8 mouse cellular contexts compared by ENCODE assay signal in genomic region chr4:63368577-63368976, GRCm38 (mm10). TPM values are rescaled to one million over a fixed set of nuclear protein-coding genes. Genes with fewer than 3 reads are reported as not detected.
A peak's percentile ranks its signal among the peaks of the same experiment; 100 is the strongest.
DNase-seq lines count a peak whose midpoint lies in the region; ATAC-seq and TF ChIP-seq lines count a peak whose summit lies in the region.

No protein-coding gene starts in this region.

- ATAC-seq in forebrain, embryonic 12.5 days (ENCODE audit: low FRiP score), result peak; percentile 73
- peak; percentile 47 for ATAC-seq in liver, postnatal 0 days
- 0 out of 2 replicates have a peak, but pooled peaks have one; percentile 58 for ATAC-seq in neural tube, embryonic 14.5 days (ENCODE audit: low read depth)

- TF ChIP-seq POLR2A in bone marrow macrophage, adult 2 months (IDR thresholded peaks at IDR 0.05; ENCODE audit: borderline replicate concordance, low read depth, low read length), result no peak

- no peaks in the 10 kb centered on the region for H3K27me3 ChIP-seq in forebrain, embryonic 12.5 days
- no peaks in the 10 kb centered on the region for H3K27me3 ChIP-seq in liver, postnatal 0 days (ENCODE audit: insufficient read depth, low read length)
- no peaks in the 10 kb centered on the region for H3K27me3 ChIP-seq in neural tube, embryonic 14.5 days (ENCODE audit: control insufficient read depth, insufficient read depth, low read length)

- TF ChIP-seq CTCF in bone marrow macrophage, adult 2 months (IDR thresholded peaks at IDR 0.05; ENCODE audit: low read depth, low read length), result peak; percentile 71
- TF ChIP-seq CTCF in liver, postnatal 0 days (IDR thresholded peaks at IDR 0.05; ENCODE audit: low read depth), result peak; percentile 100

- no peak for TF ChIP-seq EP300 in liver, postnatal 0 days (IDR thresholded peaks at IDR 0.05; ENCODE audit: low read depth)

- H3K9ac ChIP-seq in forebrain, embryonic 12.5 days, result no peak overlapping the region
- H3K9ac ChIP-seq in liver, postnatal 0 days (replicated peaks), result no peak overlapping the region
- H3K9ac ChIP-seq in neural tube, embryonic 14.5 days (replicated peaks; ENCODE audit: low read depth, low read length), result no peak overlapping the region

- no peaks in the 10 kb centered on the region for H3K9me3 ChIP-seq in forebrain, embryonic 12.5 days
- H3K9me3 ChIP-seq in liver, postnatal 0 days (ENCODE audit: low read length), result no peaks in the 10 kb centered on the region
- no peaks in the 10 kb centered on the region for H3K9me3 ChIP-seq in neural tube, embryonic 14.5 days (ENCODE audit: control insufficient read depth, low read length)

- peaks cover 63% of the 10 kb centered on the region for H3K36me3 ChIP-seq in forebrain, embryonic 12.5 days (replicated peaks)
- H3K36me3 ChIP-seq in liver, postnatal 0 days (replicated peaks; ENCODE audit: insufficient read depth, low read length), result peaks cover 50% of the 10 kb centered on the region
- H3K36me3 ChIP-seq in neural tube, embryonic 14.5 days (ENCODE audit: control insufficient read depth, insufficient read depth, low read length), result no peaks in the 10 kb centered on the region

- 14% methylated on average over 4 of the region's 4 CpGs for WGBS in forebrain, embryonic 12.5 days
- 7% methylated on average over 4 of the region's 4 CpGs for WGBS in liver, postnatal 0 days (ENCODE audit: insufficient replicate concordance)
- WGBS in neural tube, embryonic 14.5 days, result 9% methylated on average over 4 of the region's 4 CpGs

- no peak overlapping the region for H3K4me3 ChIP-seq in bone marrow macrophage, adult 2 months (ENCODE audit: insufficient read depth, low read length)
- H3K4me3 ChIP-seq in forebrain, embryonic 12.5 days (replicated peaks), result no peak overlapping the region
- no peak overlapping the region for H3K4me3 ChIP-seq in liver, postnatal 0 days (ENCODE audit: low read depth, low read length)
- H3K4me3 ChIP-seq in neural tube, embryonic 14.5 days (ENCODE audit: low read depth, low read length), result no peak overlapping the region

- peak; percentile 91 for DNase-seq in CD4-positive, CD25-positive, alpha-beta regulatory T cell, adult 2 months (ENCODE audit: low read depth, low spot score)
- peak; percentile 49 for DNase-seq in heart, postnatal 25 days (ENCODE audit: low spot score)
- peak; percentile 93 to 94 for DNase-seq in kidney, postnatal 4 days
- peak; percentile 90 for DNase-seq in liver, postnatal 0 days
- DNase-seq in telencephalon, adult 2 months (ENCODE audit: low read depth, low spot score), result peak; percentile 26

- H3K27ac ChIP-seq in bone marrow macrophage, adult 2 months (ENCODE audit: insufficient read depth, low read depth, low read length), result no peak overlapping the region
- H3K27ac ChIP-seq in forebrain, embryonic 12.5 days, result no peak overlapping the region
- H3K27ac ChIP-seq in liver, postnatal 0 days (ENCODE audit: low read depth), result no peak overlapping the region
- no peak overlapping the region for H3K27ac ChIP-seq in neural tube, embryonic 14.5 days (ENCODE audit: low read depth, low read length)

- H3K4me2 ChIP-seq in forebrain, embryonic 12.5 days, result no peak overlapping the region
- H3K4me2 ChIP-seq in liver, postnatal 0 days (ENCODE audit: low read depth, low read length), result no peak overlapping the region
- H3K4me2 ChIP-seq in neural tube, embryonic 14.5 days (ENCODE audit: low read depth, low read length), result no peak overlapping the region

- H3K4me1 ChIP-seq in bone marrow macrophage, adult 2 months (ENCODE audit: control insufficient read depth, insufficient read depth, low read length), result peaks cover 16% of the 10 kb centered on the region
- H3K4me1 ChIP-seq in forebrain, embryonic 12.5 days, result 0 out of 2 replicates have a peak, but pooled peaks cover 6% of the 10 kb centered on the region
- peaks cover 10% of the 10 kb centered on the region for H3K4me1 ChIP-seq in liver, postnatal 0 days (ENCODE audit: insufficient read depth)
- H3K4me1 ChIP-seq in neural tube, embryonic 14.5 days (ENCODE audit: control insufficient read depth, insufficient read depth, low read length), result no peaks in the 10 kb centered on the region

- intact Hi-C loops in heart, postnatal 25 days (cut with DNase I), result loop anchor here (2.0 to 5.0 kb wide), 3 partner anchors 40 to 579 kb away; no protein-coding TSS in a partner anchor

RNA-seq across cellular contexts. Expression of gene Orm2, which starts 6.3 kb away (rescaled TPM):
- polyA plus RNA-seq in bone marrow macrophage, adult 2 months (2012; ENCODE audit: insufficient read depth, insufficient read length, missing spikeins), result not detected in 2 replicates
- not detected in 2 replicates for polyA plus RNA-seq in forebrain, embryonic 12.5 days (2016; fragmentation: Nextera tagmentation; extraction: Ambion mirVana)
- under 1 TPM; 0.50 to 0.60 TPM for total RNA-seq in heart, postnatal 25 days (2021)
- not detected in 2 replicates for polyA plus RNA-seq in liver, postnatal 0 days (2015; fragmentation: Nextera tagmentation; extraction: Ambion mirVana)
- polyA plus RNA-seq in neural tube, embryonic 14.5 days (2014; fragmentation: Nextera tagmentation; extraction: Ambion mirVana), result not detected in 2 replicates

RNA-seq across cellular contexts. Expression of gene Orm3, which starts 12.6 kb away (rescaled TPM):
- not detected in 2 replicates for polyA plus RNA-seq in bone marrow macrophage, adult 2 months (2012; ENCODE audit: insufficient read depth, insufficient read length, missing spikeins)
- not detected in 2 replicates for polyA plus RNA-seq in forebrain, embryonic 12.5 days (2016; fragmentation: Nextera tagmentation; extraction: Ambion mirVana)
- total RNA-seq in heart, postnatal 25 days (2021), result 1 to 10 TPM; 1.3 to 1.5 TPM
- not detected in 2 replicates for polyA plus RNA-seq in liver, postnatal 0 days (2015; fragmentation: Nextera tagmentation; extraction: Ambion mirVana)
- not detected in 2 replicates for polyA plus RNA-seq in neural tube, embryonic 14.5 days (2014; fragmentation: Nextera tagmentation; extraction: Ambion mirVana)

RNA-seq across cellular contexts. Expression of gene Orm1, which starts 24.2 kb away (rescaled TPM):
- not detected in 2 replicates for polyA plus RNA-seq in bone marrow macrophage, adult 2 months (2012; ENCODE audit: insufficient read depth, insufficient read length, missing spikeins)
- polyA plus RNA-seq in forebrain, embryonic 12.5 days (2016; fragmentation: Nextera tagmentation; extraction: Ambion mirVana), result not detected in 2 replicates
- 1 to 10 TPM in 1 of 2 experiments, under 1 TPM in 1; 0.44 to 1.1 TPM for total RNA-seq in heart, postnatal 25 days (2021)
- polyA plus RNA-seq in liver, postnatal 0 days (2015; fragmentation: Nextera tagmentation; extraction: Ambion mirVana), result 2.5 and 4.5 TPM in 2 replicates
- not detected in 2 replicates for polyA plus RNA-seq in neural tube, embryonic 14.5 days (2014; fragmentation: Nextera tagmentation; extraction: Ambion mirVana)

RNA-seq across cellular contexts. Expression of gene Akna, which starts 34.6 kb away (rescaled TPM):
- polyA plus RNA-seq in bone marrow macrophage, adult 2 months (2012; ENCODE audit: insufficient read depth, insufficient read length, missing spikeins), result 33.3 and 39.4 TPM in 2 replicates
- 24.6 and 29.3 TPM in 2 replicates for polyA plus RNA-seq in forebrain, embryonic 12.5 days (2016; fragmentation: Nextera tagmentation; extraction: Ambion mirVana)
- total RNA-seq in heart, postnatal 25 days (2021), result 1 to 10 TPM; 3.5 to 3.7 TPM
- polyA plus RNA-seq in liver, postnatal 0 days (2015; fragmentation: Nextera tagmentation; extraction: Ambion mirVana), result 4.6 and 5.2 TPM in 2 replicates
- 2.5 and 3.8 TPM in 2 replicates for polyA plus RNA-seq in neural tube, embryonic 14.5 days (2014; fragmentation: Nextera tagmentation; extraction: Ambion mirVana)

Comparison
In these comparisons a context has a peak if more than half of its experiments do, and no peak if none do; other contexts are left out.
1. DNase-seq: peak in every context shown above with its lines; median percentile 94 in kidney, postnatal 4 days; 91 in CD4-positive, CD25-positive, alpha-beta regulatory T cell, adult 2 months; 90 in liver, postnatal 0 days; 49 in heart, postnatal 25 days; 26 in telencephalon, adult 2 months.